Mouse (Mus musculus): ENCODE results near the gene Rec8. TPM values are rescaled to one million over a fixed set of nuclear protein-coding genes. Genes with fewer than 3 reads are reported as not detected.

The Rec8 gene
- polyA plus RNA-seq, 1 experiment from 2014 or later = 11.3 TPM

DNA sequence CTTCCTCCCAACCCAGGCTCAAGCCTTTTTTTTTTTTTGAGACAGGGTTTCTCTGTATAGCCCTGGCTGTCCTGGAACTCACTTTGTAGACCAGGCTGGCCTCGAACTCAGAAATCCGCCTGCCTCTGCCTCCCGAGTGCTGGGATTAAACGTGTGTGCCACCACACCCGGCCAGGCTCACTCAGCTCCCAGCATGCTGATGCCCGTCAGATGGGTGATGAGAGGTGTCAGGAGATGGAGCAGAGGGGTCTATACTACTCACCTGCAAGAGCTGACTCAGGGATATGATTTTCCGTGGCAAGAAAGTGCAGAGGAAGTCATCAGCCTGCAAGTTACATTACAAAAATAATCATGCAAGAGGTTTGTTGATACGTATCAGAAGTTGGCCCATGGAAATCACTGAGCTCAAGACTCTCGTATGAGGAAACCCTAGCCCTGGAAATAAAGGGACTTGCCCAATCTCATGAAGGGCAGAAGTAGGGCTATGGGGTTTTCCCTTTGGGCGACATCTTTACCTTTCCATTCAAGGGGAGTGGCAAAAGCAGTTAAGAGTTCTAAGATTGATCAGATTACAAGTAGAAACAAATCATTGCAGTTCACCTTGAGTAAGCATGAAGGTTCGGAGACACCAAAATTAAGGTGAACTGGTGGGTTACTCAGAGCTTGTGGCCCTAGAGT, 27.9 kb upstream of the Rec8 start:
- Histone ChIP-seq H3K36me3 (ENCODE audit: control insufficient read depth, insufficient read depth) (peaks cover 2% of the 10 kb centered on the region; the same call in 1 of the 2 replicates), H3K27me3 (replicated peaks; ENCODE audit: control insufficient read depth, insufficient read depth, low read length) (no peaks in the 10 kb centered on the region), H3K4me1 (replicated peaks; ENCODE audit: control insufficient read depth, insufficient read depth, low read length) (peaks cover 31% of the 10 kb centered on the region), H3K9me3 (ENCODE audit: control insufficient read depth, low read length) (no peaks in the 10 kb centered on the region), H3K4me3 (replicated peaks; ENCODE audit: low read length) (peak overlapping the region; percentile 95), H3K4me2 (ENCODE audit: low read length) (peak overlapping the region; percentile 91), H3K27ac (ENCODE audit: low read length) (peak overlapping the region; percentile 96; the same call in 1 of the 2 replicates), H3K9ac (replicated peaks; ENCODE audit: low read depth, low read length) (peak overlapping the region; percentile 90)
- WGBS = 89% methylated on average over 11 of the region's 11 CpGs
- no peak for ATAC-seq

DNA sequence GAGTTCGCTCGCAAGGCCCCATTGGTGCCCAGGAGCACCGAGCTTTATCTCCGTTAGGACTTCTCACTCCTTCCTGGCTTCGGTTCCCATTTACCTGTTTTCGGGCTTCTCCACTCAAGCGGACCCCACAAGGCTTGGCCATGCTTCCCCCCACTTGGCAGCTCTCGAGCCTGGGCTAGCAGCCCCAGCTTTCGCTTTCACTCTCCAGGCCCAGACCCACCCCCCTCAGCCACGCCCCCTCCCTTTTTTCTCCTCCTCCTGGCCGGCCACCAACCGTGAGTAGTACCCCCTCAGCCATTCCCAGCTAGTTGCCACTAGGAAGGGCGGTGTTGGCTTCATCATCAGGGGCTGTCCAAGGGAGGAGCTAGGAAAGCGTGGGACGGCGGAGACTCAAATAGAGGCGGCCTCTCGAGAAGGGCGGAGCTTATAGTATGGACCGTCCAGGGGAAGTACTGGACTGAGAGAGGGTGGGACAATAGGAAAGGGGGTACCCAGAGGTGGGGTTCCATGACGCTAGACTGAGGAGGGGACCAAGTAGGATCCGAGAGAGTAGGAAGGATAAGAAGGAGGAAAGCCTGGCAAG, 27.0 kb upstream of the Rec8 start, which contains the start of gene Psme2:
Gene Psme2, minus strand, starts transcription at position 366 of the 583 bp plus-strand sequence.
- ATAC-seq = peak; percentile 96
- H3K4me1 ChIP-seq (replicated peaks; ENCODE audit: control insufficient read depth, insufficient read depth, low read length) = peaks cover 27% of the 10 kb centered on the region
- peak within 1 kb of the TSS; percentile 91 for H3K4me2 ChIP-seq (ENCODE audit: low read length)
- H3K27ac ChIP-seq (ENCODE audit: low read length) = peak within 1 kb of the TSS; percentile 96
- no peaks in the 10 kb centered on the region for H3K9me3 ChIP-seq (ENCODE audit: control insufficient read depth, low read length)
- no peaks in the 10 kb centered on the region for H3K27me3 ChIP-seq (replicated peaks; ENCODE audit: control insufficient read depth, insufficient read depth, low read length)
- H3K36me3 ChIP-seq (ENCODE audit: control insufficient read depth, insufficient read depth) = peaks cover 8% of the 10 kb centered on the region
- peak within 1 kb of the TSS; percentile 95 for H3K4me3 ChIP-seq (replicated peaks; ENCODE audit: low read length)
- under 1% methylated on average over 22 of the region's 22 CpGs for WGBS
- peak within 1 kb of the TSS; percentile 90 for H3K9ac ChIP-seq (replicated peaks; ENCODE audit: low read depth, low read length)

DNA sequence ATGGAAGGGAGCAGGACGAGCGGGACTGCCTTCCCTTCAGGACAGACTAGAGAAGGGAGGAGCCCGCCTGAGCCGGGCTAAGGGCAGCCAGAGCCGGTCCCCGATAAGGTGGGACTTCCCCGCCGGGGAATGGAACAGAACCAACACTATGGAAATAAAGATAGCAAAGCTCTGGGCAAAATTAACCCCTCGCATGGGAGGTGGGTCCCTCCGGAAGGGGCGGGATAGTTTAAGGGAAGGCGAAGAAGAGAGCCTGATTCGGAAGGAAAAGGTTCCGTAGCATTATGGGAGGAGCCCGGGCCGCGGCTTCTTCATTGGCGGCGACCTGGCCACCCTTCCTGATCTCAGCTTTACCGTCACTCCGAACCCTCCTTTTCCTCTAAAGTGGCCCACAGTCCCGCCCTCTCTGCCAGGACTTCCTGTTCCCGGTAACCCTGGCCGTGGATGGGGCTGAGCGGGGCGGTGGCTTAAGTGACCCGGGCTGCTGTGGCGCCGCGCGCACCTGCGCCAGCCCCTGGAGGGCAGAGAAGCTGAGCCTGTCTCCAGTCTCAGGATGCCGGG, 26.4 kb upstream of the Rec8 start, which contains the start of gene Rnf31:
Gene Rnf31, plus strand, starts transcription at position 378 of the 561 bp plus-strand sequence.
- WGBS = 0% methylated on average over 33 of the region's 33 CpGs
- no peaks in the 10 kb centered on the region for H3K9me3 ChIP-seq (ENCODE audit: control insufficient read depth, low read length)
- H3K27me3 ChIP-seq (replicated peaks; ENCODE audit: control insufficient read depth, insufficient read depth, low read length) = no peaks in the 10 kb centered on the region
- H3K36me3 ChIP-seq (ENCODE audit: control insufficient read depth, insufficient read depth) = peaks cover 14% of the 10 kb centered on the region
- H3K9ac ChIP-seq (replicated peaks; ENCODE audit: low read depth, low read length) = peak within 1 kb of the TSS; percentile 90
- peaks cover 27% of the 10 kb centered on the region for H3K4me1 ChIP-seq (replicated peaks; ENCODE audit: control insufficient read depth, insufficient read depth, low read length)
- ATAC-seq = peak; percentile 90
- H3K27ac ChIP-seq (ENCODE audit: low read length) = peak within 1 kb of the TSS; percentile 96
- H3K4me3 ChIP-seq (replicated peaks; ENCODE audit: low read length) = peak within 1 kb of the TSS; percentile 95
- peak within 1 kb of the TSS; percentile 91 for H3K4me2 ChIP-seq (ENCODE audit: low read length)

DNA sequence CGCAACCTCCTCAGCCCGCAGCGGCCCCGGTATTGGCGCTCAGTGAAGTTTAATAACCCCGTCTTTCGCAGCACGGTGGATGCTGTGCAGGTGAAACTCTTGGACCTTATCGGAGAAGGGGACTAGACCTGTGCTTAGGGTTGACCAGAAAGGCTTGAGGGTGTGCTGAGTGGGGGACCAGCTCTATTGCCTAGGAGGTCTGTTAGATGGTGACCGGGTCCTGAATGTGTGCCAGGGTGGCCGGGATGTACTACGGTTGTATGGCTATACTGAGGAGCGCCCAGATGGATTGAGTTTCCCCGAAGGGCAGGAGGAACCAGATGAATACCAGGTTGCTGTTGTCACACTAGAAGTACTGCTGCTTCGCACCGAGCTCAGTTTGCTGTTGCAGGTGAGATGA, 25.6 kb upstream of the Rec8 start:
- H3K4me3 ChIP-seq (replicated peaks; ENCODE audit: low read length) = peak overlapping the region; percentile 95
- peaks cover 27% of the 10 kb centered on the region for H3K4me1 ChIP-seq (replicated peaks; ENCODE audit: control insufficient read depth, insufficient read depth, low read length)
- peaks cover 19% of the 10 kb centered on the region for H3K36me3 ChIP-seq (ENCODE audit: control insufficient read depth, insufficient read depth)
- no peak for ATAC-seq
- peak overlapping the region; percentile 91 for H3K4me2 ChIP-seq (ENCODE audit: low read length)
- H3K27ac ChIP-seq (ENCODE audit: low read length) = no peak overlapping the region
- H3K9ac ChIP-seq (replicated peaks; ENCODE audit: low read depth, low read length) = peak overlapping the region; percentile 90
- no peaks in the 10 kb centered on the region for H3K27me3 ChIP-seq (replicated peaks; ENCODE audit: control insufficient read depth, insufficient read depth, low read length)
- H3K9me3 ChIP-seq (ENCODE audit: control insufficient read depth, low read length) = no peaks in the 10 kb centered on the region
- WGBS = 8% methylated on average over 16 of the region's 16 CpGs

GRCm38 (mm10) chr14:55596036-55596690, 21.7 kb upstream of the Rec8 start:
- Histone ChIP-seq H3K9ac (replicated peaks; ENCODE audit: low read depth, low read length) (no peak overlapping the region), H3K4me1 (replicated peaks; ENCODE audit: control insufficient read depth, insufficient read depth, low read length) (peaks cover 19% of the 10 kb centered on the region), H3K9me3 (ENCODE audit: control insufficient read depth, low read length) (no peaks in the 10 kb centered on the region), H3K27me3 (replicated peaks; ENCODE audit: control insufficient read depth, insufficient read depth, low read length) (no peaks in the 10 kb centered on the region), H3K27ac (ENCODE audit: low read length) (no peak overlapping the region), H3K4me3 (replicated peaks; ENCODE audit: low read length) (no peak overlapping the region), H3K4me2 (ENCODE audit: low read length) (no peak overlapping the region), H3K36me3 (ENCODE audit: control insufficient read depth, insufficient read depth) (peaks cover 31% of the 10 kb centered on the region)
- 80% methylated on average over 13 of the region's 13 CpGs for WGBS
- ATAC-seq = no peak

DNA sequence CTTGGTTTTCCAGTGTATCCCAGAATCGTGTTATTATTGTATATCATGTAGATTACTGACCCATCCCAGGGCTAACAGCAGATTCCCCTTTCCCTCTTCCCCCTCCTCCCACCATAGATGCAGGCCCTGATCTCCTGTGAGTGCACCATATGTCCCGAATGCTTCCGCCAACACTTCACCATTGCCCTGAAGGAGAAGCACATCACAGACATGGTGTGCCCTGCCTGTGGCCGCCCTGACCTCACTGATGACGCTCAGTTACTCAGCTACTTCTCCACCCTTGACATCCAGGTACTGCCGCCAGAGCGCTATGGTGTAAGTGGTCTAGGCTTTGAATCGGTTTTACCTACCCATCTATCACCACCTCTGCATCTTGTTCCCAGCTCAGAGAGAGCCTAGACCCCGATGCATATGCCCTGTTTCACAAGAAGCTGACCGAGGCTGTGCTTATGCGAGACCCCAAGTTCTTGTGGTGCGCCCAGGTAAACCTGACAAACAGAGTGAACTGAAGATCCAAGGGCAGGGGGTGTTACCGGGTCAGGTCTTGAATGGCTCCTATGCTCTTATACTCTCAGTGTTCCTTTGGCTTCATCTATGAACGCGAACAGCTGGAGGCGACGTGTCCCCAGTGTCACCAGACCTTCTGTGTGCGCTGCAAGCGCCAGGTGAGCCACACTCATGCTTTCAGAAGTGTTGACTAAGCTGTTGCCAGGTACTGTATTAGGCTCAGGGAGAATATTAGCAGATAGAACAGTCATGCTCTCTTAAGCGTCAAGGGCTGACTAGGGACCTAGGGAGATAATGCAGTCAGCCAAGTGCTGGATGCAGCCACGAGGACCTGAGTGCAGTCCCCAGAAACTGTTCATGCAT, 19.1 kb upstream of the Rec8 start:
- ATAC-seq = no peak
- Histone ChIP-seq H3K27ac (ENCODE audit: low read length) (no peak overlapping the region), H3K27me3 (replicated peaks; ENCODE audit: control insufficient read depth, insufficient read depth, low read length) (no peaks in the 10 kb centered on the region), H3K4me3 (replicated peaks; ENCODE audit: low read length) (no peak overlapping the region), H3K9ac (replicated peaks; ENCODE audit: low read depth, low read length) (no peak overlapping the region), H3K9me3 (ENCODE audit: control insufficient read depth, low read length) (no peaks in the 10 kb centered on the region), H3K4me2 (ENCODE audit: low read length) (no peak overlapping the region), H3K36me3 (ENCODE audit: control insufficient read depth, insufficient read depth) (peaks cover 38% of the 10 kb centered on the region), H3K4me1 (replicated peaks; ENCODE audit: control insufficient read depth, insufficient read depth, low read length) (peaks cover under 1% of the 10 kb centered on the region; the same call in 1 of the 2 replicates)
- 95% methylated on average over 21 of the region's 21 CpGs for WGBS

DNA sequence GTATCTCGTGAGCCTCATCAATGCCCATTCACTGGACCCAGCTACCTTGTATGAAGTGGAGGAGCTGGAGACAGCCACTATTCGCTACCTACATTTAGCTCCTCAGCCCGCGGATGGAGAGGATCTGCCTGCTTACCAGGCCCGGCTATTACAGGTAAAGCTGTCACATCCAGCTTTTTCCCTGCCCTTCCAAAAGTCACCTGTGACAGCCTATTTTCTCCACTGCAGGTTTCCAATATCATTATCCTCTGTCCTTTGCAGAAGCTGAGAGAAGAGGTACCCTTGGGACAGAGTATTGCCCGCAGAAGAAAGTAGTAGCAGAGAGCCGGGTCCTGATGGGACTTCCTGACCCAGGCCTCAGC, 14.6 kb upstream of the Rec8 start, which contains the start of gene Irf9:
Gene Irf9, plus strand, starts transcription at position 301 of the 362 bp plus-strand sequence.
- no peaks in the 10 kb centered on the region for H3K27me3 ChIP-seq (replicated peaks; ENCODE audit: control insufficient read depth, insufficient read depth, low read length)
- WGBS = 91% methylated on average over 7 of the region's 7 CpGs
- ATAC-seq = no peak
- H3K9me3 ChIP-seq (ENCODE audit: control insufficient read depth, low read length) = no peaks in the 10 kb centered on the region
- H3K4me3 ChIP-seq (replicated peaks; ENCODE audit: low read length) = peak within 1 kb of the TSS; percentile 28
- peaks cover 23% of the 10 kb centered on the region for H3K36me3 ChIP-seq (ENCODE audit: control insufficient read depth, insufficient read depth)
- H3K27ac ChIP-seq (ENCODE audit: low read length) = no peak within 1 kb of the TSS; the same call in 1 of the 2 replicates
- H3K4me2 ChIP-seq (ENCODE audit: low read length) = peak within 1 kb of the TSS; percentile 46
- H3K9ac ChIP-seq (replicated peaks; ENCODE audit: low read depth, low read length) = peak within 1 kb of the TSS; percentile 27; the same call in 1 of the 2 replicates
- H3K4me1 ChIP-seq (replicated peaks; ENCODE audit: control insufficient read depth, insufficient read depth, low read length) = peaks cover 4% of the 10 kb centered on the region

- Histone ChIP-seq H3K36me3 (ENCODE audit: control insufficient read depth, insufficient read depth) (peaks cover 25% of the 10 kb centered on the region), H3K4me1 (replicated peaks; ENCODE audit: control insufficient read depth, insufficient read depth, low read length) (peaks cover 4% of the 10 kb centered on the region), H3K9ac (replicated peaks; ENCODE audit: low read depth, low read length) (peak overlapping the region; percentile 27; the same call in 1 of the 2 replicates), H3K27ac (ENCODE audit: low read length) (no peak overlapping the region; the same call in 1 of the 2 replicates), H3K9me3 (ENCODE audit: control insufficient read depth, low read length) (no peaks in the 10 kb centered on the region), H3K4me2 (ENCODE audit: low read length) (peak overlapping the region; percentile 46), H3K4me3 (replicated peaks; ENCODE audit: low read length) (peak overlapping the region; percentile 28), H3K27me3 (replicated peaks; ENCODE audit: control insufficient read depth, insufficient read depth, low read length) (no peaks in the 10 kb centered on the region)
- WGBS = 20% methylated on average over 19 of the region's 19 CpGs
- ATAC-seq = peak; percentile 90
These were observed 13.9 kb upstream of the Rec8 start for GRCm38 (mm10) chr14:55603633-55604576.

All from forebrain, embryonic 16.5 days (tissue).